Mouse (Mus musculus) heart, postnatal 0 days (tissue): Measurements from ENCODE around the gene Dapk2.

Source experiments
- CTCF ChIP-seq: IDR thresholded peaks from 2 replicates; pipeline ENCODE4 v1.5.1; 2016; ENCODE audit warnings: antibody characterized with exemption, control low read depth, low read depth
- EP300 ChIP-seq: IDR thresholded peaks from 2 replicates; pipeline ENCODE4 v1.6.1; 2016; ENCODE audit warnings: antibody characterized with exemption, low read depth

DNA sequence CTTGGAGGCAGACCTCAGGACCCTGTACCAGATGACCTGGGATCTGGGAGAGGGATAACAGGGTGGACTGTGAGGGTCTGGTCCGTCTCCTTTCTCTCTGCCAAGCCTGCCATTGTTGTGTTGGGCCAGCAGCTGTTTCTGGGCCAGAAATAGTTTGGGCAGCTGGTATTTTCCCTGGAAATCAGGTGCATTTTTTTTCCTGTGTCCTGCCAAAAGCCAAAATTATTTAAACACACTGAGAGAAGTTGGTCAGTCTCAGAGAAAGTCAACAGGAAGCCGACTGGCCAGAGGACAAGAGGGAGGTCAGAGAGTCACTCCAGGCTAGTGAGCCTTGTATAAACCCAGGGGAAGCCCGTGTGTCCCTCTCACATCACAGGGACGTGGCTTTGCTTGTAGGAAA lies 87.7 kb downstream of the Dapk2 start:
- TF ChIP-seq CTCF (no peak), EP300 (no peak)
